Mouse (Mus musculus) frontal cortex, adult 2 months (tissue): ENCODE data around the gene Tas2r115. TPM values are rescaled to one million over a fixed set of nuclear protein-coding genes. Genes with fewer than 3 reads are reported as not detected.
A peak's percentile ranks its signal among the peaks of the same experiment; 100 is the strongest.
"Not testable (repeated sequence)": the region's sequence is repeated elsewhere in the genome, so short reads cannot be mapped to it uniquely, and the experiment has no call there.

Experiments
- DNase-seq, 2 experiments: peaks; one replicate each; pipeline ENCODE4 v3.0.0; 2022; ENCODE audit warnings: low spot score in 1 of 2; ENCODE audit errors: extremely low spot score in 1 of 2
- polyA plus RNA-seq: library from polyadenylated mRNA; depleted of rRNA; stranded (reverse); fragments of >200 nt; gene quantifications from 2 replicates; pipeline ENCODE4 v1.2.3, GENCODE M21; 2012; rRNA removed

Gene Tas2r115
- polyA plus RNA-seq = not detected in 2 replicates

- no peak for DNase-seq
Measured at GRCm38 (mm10) chr6:132737935-132738334, at the start of gene Tas2r115. Gene Tas2r115 (minus strand): TSS chr6:132738035.

- no peak for DNase-seq
Measured at GRCm38 (mm10) chr6:132778062-132778461, 40.2 kb upstream of the Tas2r115 start, which contains the start of gene Tas2r136. Gene Tas2r136 (minus strand): TSS chr6:132778162.

- no peak for DNase-seq
Measured at GRCm38 (mm10) chr6:132761831-132762230, 24.0 kb upstream of the Tas2r115 start, which contains the start of gene Tas2r102. Gene Tas2r102 (plus strand): TSS chr6:132762131.

GRCm38 (mm10) chr6:132754430-132754829 lies 16.6 kb upstream of the Tas2r115 start, which contains the start of gene Tas2r124:
Gene Tas2r124 (plus strand): TSS chr6:132754730.
- DNase-seq = no peak

GRCm38 (mm10) chr6:132750206-132750605 lies 12.4 kb upstream of the Tas2r115 start:
- DNase-seq = peak in 1 of 2 experiments; percentile 6

- DNase-seq = no peak
Measured at GRCm38 (mm10) chr6:132711828-132712227, 26.0 kb downstream of the Tas2r115 start, which contains the start of gene Tas2r122. Gene Tas2r122 (minus strand): TSS chr6:132711928.

GRCm38 (mm10) chr6:132700907-132701306 lies 36.9 kb downstream of the Tas2r115 start, which contains the start of gene Tas2r121:
Gene Tas2r121 (minus strand): TSS chr6:132701007.
- no peak for DNase-seq

- not testable (repeated sequence) for DNase-seq
Measured at GRCm38 (mm10) chr6:132691596-132691995, 46.2 kb downstream of the Tas2r115 start.

Other genes starting within 250 kb of the Tas2r115 start
- gene Prh1, start 168.2 kb downstream of the Tas2r115 start, polyA plus RNA-seq = not detected in 2 replicates
- gene Prp2, start 142.1 kb downstream of the Tas2r115 start, polyA plus RNA-seq = not detected in 2 replicates
- not detected in 2 replicates for gene A630073D07Rik, start 86.5 kb downstream of the Tas2r115 start, polyA plus RNA-seq
- gene Tas2r120, start 81.1 kb downstream of the Tas2r115 start, polyA plus RNA-seq = not detected in 2 replicates
- not detected in 2 replicates for gene Tas2r121, start 37.0 kb downstream of the Tas2r115 start, polyA plus RNA-seq
- not detected in 2 replicates for gene Tas2r122, start 26.1 kb downstream of the Tas2r115 start, polyA plus RNA-seq
- gene Tas2r124, start 16.7 kb upstream of the Tas2r115 start, polyA plus RNA-seq = not detected in 2 replicates
- not detected in 2 replicates for gene Tas2r102, start 24.1 kb upstream of the Tas2r115 start, polyA plus RNA-seq
- gene Tas2r136, start 40.1 kb upstream of the Tas2r115 start, polyA plus RNA-seq = not detected in 2 replicates
- gene Tas2r117, start 64.8 kb upstream of the Tas2r115 start, polyA plus RNA-seq = not detected in 2 replicates
- gene Tas2r123, start 109.1 kb upstream of the Tas2r115 start, polyA plus RNA-seq = not detected in 2 replicates
- gene Tas2r116, start 117.4 kb upstream of the Tas2r115 start, polyA plus RNA-seq = not detected in 2 replicates
- gene Tas2r110, start 130.0 kb upstream of the Tas2r115 start, polyA plus RNA-seq = not detected in 2 replicates
- gene Tas2r113, start 155.0 kb upstream of the Tas2r115 start, polyA plus RNA-seq = not detected in 2 replicates
- not detected in 2 replicates for gene Tas2r125, start 171.6 kb upstream of the Tas2r115 start, polyA plus RNA-seq
- gene Tas2r129, start 213.1 kb upstream of the Tas2r115 start, polyA plus RNA-seq = not detected in 2 replicates
- gene Tas2r131, start 219.9 kb upstream of the Tas2r115 start, polyA plus RNA-seq = not detected in 2 replicates
- not detected in 2 replicates for gene Tas2r109, start 242.9 kb upstream of the Tas2r115 start, polyA plus RNA-seq